Mouse (Mus musculus) left cerebral cortex, adult 18-20 months (tissue): ENCODE measurements around the gene Tgtp2. TPM values are rescaled to one million over a fixed set of nuclear protein-coding genes. Genes with fewer than 3 reads are reported as not detected.

Experiments
- total RNA-seq, 2 experiments: library from RNA; stranded (reverse); gene quantifications; 2 replicates each; pipeline ENCODE4 v1.2.3; 2021

Gene Tgtp2
- total RNA-seq, 2 experiments from 2014 or later = 0.47 to 0.65 TPM

Other genes with a start within 250 kb of the Tgtp2 start
- gene Trim41, start 246.9 kb downstream of the Tgtp2 start, total RNA-seq = 10 to 100 TPM; 57.1 to 60.2 TPM
- 1 to 10 TPM; 2.3 to 3.7 TPM for gene Trim7, start 238.1 kb downstream of the Tgtp2 start, total RNA-seq
- 1 to 10 TPM; 1.7 to 3.0 TPM for gene Gm12184, start 237.6 kb downstream of the Tgtp2 start, total RNA-seq
- 1 to 10 TPM; 7.0 to 7.7 TPM for gene Irgm1, start 192.5 kb downstream of the Tgtp2 start, total RNA-seq
- under 1 TPM in 1 of 2 experiments, not detected in 1; 0.49 TPM for gene Gm5431, start 162.0 kb downstream of the Tgtp2 start, total RNA-seq
- 1 to 10 TPM; 1.9 to 2.8 TPM for gene Psme2b, start 118.0 kb downstream of the Tgtp2 start, total RNA-seq
- not detected for gene Olfr56, start 85.3 kb downstream of the Tgtp2 start, total RNA-seq
- 1 to 10 TPM in 1 of 2 experiments, under 1 TPM in 1; 0.91 to 1.5 TPM for gene 9930111J21Rik1, start 84.8 kb downstream of the Tgtp2 start, total RNA-seq
- gene Gm12185, start 72.0 kb downstream of the Tgtp2 start, total RNA-seq = under 1 TPM; 0.16 to 0.37 TPM
- gene Tgtp1, start 70.0 kb downstream of the Tgtp2 start, total RNA-seq = under 1 TPM in 1 of 2 experiments, not detected in 1; 0.81 TPM
- gene 9930111J21Rik2, start 13.0 kb downstream of the Tgtp2 start, total RNA-seq = 1 to 10 TPM in 1 of 2 experiments, under 1 TPM in 1; 0.94 to 1.6 TPM
- 1 to 10 TPM; 1.0 to 1.4 TPM for gene Ifi47, start 12.4 kb upstream of the Tgtp2 start, total RNA-seq
- gene Olfr1396, start 50.7 kb upstream of the Tgtp2 start, total RNA-seq = not detected
- not detected for gene Olfr1395, start 78.1 kb upstream of the Tgtp2 start, total RNA-seq
- gene Olfr1394, start 90.2 kb upstream of the Tgtp2 start, total RNA-seq = not detected
- not detected for gene Btnl9, start 123.0 kb upstream of the Tgtp2 start, total RNA-seq
- gene Zfp62, start 139.1 kb upstream of the Tgtp2 start, total RNA-seq = 10 to 100 TPM; 68.9 to 78.9 TPM
- 10 to 100 TPM; 67.9 to 77.0 TPM for gene Mgat1, start 180.0 kb upstream of the Tgtp2 start, total RNA-seq
- under 1 TPM; 0.23 to 0.37 TPM for gene Olfr1393, start 214.1 kb upstream of the Tgtp2 start, total RNA-seq
- gene Olfr1392, start 221.1 kb upstream of the Tgtp2 start, total RNA-seq = not detected
- not detected for gene Olfr10, start 240.5 kb upstream of the Tgtp2 start, total RNA-seq